Mouse (Mus musculus) T-cell, adult 2 months (primary cell): ENCODE data around the gene 3830406C13Rik.

Source experiments
- DNase-seq: peaks from one replicate; pipeline ENCODE4 v3.0.0; 2022; ENCODE audit warnings: low spot score

Gene 3830406C13Rik

GRCm38 (mm10) chr14:12342458-12343131 is 58.6 kb downstream of the 3830406C13Rik start:
- no peak for DNase-seq

GRCm38 (mm10) chr14:12343451-12343941 is 59.5 kb downstream of the 3830406C13Rik start:
- DNase-seq = no peak

- DNase-seq = no peak
Observed at GRCm38 (mm10) chr14:12344061-12344745, 60.2 kb downstream of the 3830406C13Rik start.

GRCm38 (mm10) chr14:12344746-12345240 is 60.8 kb downstream of the 3830406C13Rik start:
- DNase-seq = no peak

DNA sequence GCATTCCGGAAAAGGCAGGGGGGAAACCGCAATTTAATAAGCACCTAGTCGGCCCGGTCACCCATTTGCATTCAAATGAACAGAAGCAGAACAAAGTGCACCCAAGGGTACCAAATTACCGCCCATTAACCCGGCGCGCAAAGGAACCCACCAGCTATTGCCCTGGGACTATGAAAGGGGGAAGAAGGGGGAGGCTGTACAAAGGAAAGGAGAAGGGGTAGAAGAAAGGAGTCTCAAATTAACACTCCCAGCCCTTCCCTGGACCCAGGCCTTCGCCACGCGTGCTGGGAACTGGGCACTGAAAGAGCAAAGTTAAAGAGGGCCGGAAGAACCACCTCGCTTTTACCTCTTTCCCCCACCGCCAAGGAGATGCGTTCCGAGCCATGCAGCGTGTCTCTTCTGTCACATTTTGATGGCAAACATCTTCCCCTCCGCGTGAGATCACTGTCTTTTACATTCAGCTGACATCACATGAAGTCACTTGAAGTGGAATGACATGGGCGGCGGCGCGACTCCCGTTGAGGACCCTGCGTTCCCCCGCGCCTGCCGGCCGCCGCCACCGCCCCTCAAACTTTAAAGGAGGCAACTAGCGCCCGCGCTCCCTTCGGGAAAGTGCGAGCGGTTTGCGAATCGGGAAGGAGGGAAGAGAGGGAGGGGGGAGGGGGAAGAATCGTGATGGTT is 61.4 kb downstream of the 3830406C13Rik start:
- no peak for DNase-seq

GRCm38 (mm10) chr14:12346011-12346864 is 62.3 kb downstream of the 3830406C13Rik start:
- DNase-seq = no peak

DNA sequence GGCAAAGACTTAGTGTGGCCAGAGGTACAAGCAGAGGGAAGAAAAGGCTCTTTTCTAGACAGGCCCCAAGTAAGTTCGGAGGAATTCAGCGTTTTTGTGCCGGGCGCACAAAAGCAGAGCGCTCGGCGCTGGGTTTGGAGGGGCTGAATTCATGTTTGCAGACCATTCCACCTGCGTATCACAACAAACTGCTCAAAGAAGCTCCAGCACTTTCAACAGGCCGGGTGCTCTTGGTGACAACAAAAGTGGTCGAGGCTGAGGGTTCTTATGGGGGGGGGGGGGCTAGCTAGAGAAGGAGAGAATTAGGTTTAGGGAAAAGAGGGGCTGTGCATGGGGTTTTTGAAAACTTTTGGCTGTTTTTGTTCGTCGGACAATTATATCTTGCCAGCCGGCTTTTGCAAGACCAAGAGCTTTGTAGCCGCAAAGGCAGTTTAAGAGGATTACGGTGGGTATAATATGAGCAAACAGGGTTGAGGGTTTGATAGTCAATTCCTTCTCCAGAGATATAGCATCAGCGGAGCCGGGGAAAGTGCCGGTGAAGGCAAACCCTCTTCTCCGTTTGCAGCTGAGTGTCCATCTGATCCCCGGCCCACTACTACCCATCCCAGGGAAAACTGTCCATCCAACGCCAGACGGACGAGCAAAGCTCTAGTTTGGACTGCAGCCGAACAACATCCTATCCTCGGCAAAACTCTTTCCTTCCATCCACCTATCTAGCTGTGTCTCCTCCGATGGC is 63.1 kb downstream of the 3830406C13Rik start:
- no peak for DNase-seq

DNA sequence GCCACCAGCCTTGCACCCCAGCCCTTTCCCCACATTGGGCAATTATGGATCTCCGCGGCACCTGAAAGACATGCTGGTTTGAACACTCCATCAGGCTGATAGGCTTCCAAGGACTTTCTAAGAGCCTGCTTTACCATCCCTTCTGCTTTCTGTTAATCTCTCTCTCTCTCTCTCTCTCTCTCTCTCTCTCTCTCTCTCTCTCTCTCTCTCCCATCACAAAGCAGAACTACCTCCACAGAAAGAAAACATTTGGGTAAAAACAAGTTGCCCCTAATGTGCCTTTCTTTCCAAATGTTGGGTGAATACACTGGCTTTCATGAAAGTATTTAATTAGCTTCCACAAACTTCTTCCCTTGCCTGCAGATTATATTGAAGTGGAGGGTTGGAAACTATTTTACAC is 64.1 kb downstream of the 3830406C13Rik start, which contains the start of gene Fezf2:
Gene Fezf2 (minus strand): TSS at position 101 of the 400 bp plus-strand sequence.
- no peak for DNase-seq

- no peak for DNase-seq
Observed at GRCm38 (mm10) chr14:12349334-12350090, 65.5 kb downstream of the 3830406C13Rik start.

DNA sequence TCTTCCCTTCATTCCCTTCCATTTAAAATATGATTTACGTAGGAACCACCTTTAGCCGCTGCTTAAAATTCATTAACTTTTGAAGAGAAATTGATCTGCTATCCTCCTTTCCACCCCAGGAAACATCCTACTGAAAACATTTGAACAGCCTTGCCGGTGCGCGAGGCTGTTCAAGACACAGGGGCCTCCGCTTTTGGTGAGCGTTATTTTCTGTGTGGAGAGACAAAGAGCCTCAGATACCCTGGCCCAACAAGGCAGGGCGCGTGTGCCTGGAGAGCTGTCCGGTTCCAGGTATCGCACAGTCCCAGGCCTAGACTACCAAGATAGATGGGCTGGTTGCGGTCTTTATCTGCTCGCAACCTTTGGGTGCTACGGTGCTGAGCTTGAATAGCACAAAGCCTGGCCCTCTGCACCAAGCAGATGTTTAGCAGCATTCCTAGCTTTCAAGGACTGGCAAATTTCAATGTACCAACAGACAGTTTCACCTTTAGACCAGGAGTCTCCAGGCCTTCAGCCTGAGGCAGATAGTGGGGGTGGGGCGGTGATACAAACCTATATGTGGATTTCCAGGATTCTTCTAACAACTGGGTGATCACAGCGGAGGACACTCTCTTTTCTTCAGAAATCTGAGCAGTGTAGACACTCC is 66.4 kb downstream of the 3830406C13Rik start:
- no peak for DNase-seq
